Mouse (Mus musculus): ENCODE results near the gene Larp6.

The Larp6 gene

GRCm38 (mm10) chr9:60715828-60716227 is 3.0 kb downstream of the Larp6 start:
- no peak for DNase-seq

- DNase-seq: peak; percentile 73
Measured at GRCm38 (mm10) chr9:60718284-60718683, 5.5 kb downstream of the Larp6 start.

GRCm38 (mm10) chr9:60719687-60720086 is 6.9 kb downstream of the Larp6 start:
- DNase-seq: no peak

GRCm38 (mm10) chr9:60724968-60725367 is 12.2 kb downstream of the Larp6 start:
- no peak for DNase-seq

- no peak for DNase-seq
Measured at GRCm38 (mm10) chr9:60734321-60734720, 21.5 kb downstream of the Larp6 start.

- no peak for DNase-seq
Measured at GRCm38 (mm10) chr9:60739126-60739525, 26.3 kb downstream of the Larp6 start.

- DNase-seq: no peak
Measured at GRCm38 (mm10) chr9:60741436-60741835, 28.6 kb downstream of the Larp6 start.

- DNase-seq: no peak
Measured at GRCm38 (mm10) chr9:60742516-60742915, 29.7 kb downstream of the Larp6 start.

GRCm38 (mm10) chr9:60743180-60743900 is 30.6 kb downstream of the Larp6 start:
- DNase-seq: no peak

GRCm38 (mm10) chr9:60744171-60744969 is 31.6 kb downstream of the Larp6 start:
- DNase-seq: peak; percentile 69

- no peak for DNase-seq
Measured at GRCm38 (mm10) chr9:60744971-60745370, 32.2 kb downstream of the Larp6 start.

- no peak for DNase-seq
Measured at GRCm38 (mm10) chr9:60746561-60746960, 33.8 kb downstream of the Larp6 start.

- no peak for DNase-seq
Measured at GRCm38 (mm10) chr9:60747672-60748071, 34.9 kb downstream of the Larp6 start.

GRCm38 (mm10) chr9:60748191-60748590 is 35.4 kb downstream of the Larp6 start:
- DNase-seq: no peak

- DNase-seq: peak; percentile 39
Measured at GRCm38 (mm10) chr9:60749105-60749504, 36.3 kb downstream of the Larp6 start.

- no peak for DNase-seq
Measured at GRCm38 (mm10) chr9:60751098-60751497, 38.3 kb downstream of the Larp6 start.

- DNase-seq: no peak
Measured at GRCm38 (mm10) chr9:60751971-60752370, 39.2 kb downstream of the Larp6 start.

- DNase-seq: no peak
Measured at GRCm38 (mm10) chr9:60752636-60753035, 39.8 kb downstream of the Larp6 start.

- peak; percentile 88 for DNase-seq
Measured at GRCm38 (mm10) chr9:60756258-60756657, 43.5 kb downstream of the Larp6 start.

GRCm38 (mm10) chr9:60756866-60757740 is 44.3 kb downstream of the Larp6 start:
- DNase-seq: no peak

GRCm38 (mm10) chr9:60757817-60758216 is 45.0 kb downstream of the Larp6 start:
- no peak for DNase-seq

- DNase-seq: no peak
Measured at GRCm38 (mm10) chr9:60759436-60760007, 46.7 kb downstream of the Larp6 start.

- no peak for DNase-seq
Measured at GRCm38 (mm10) chr9:60765181-60765580, 52.4 kb downstream of the Larp6 start.

Measured in thymus, postnatal 4 days (tissue).